Mouse (Mus musculus) MEL (cell line): ENCODE measurements around the gene Tapbpl.
"Not testable (repeated sequence)": the region's sequence is repeated elsewhere in the genome, so short reads cannot be mapped to it uniquely, and the experiment has no call there.

Experiments used
- CHD2 ChIP-seq: IDR thresholded peaks from 2 replicates; pipeline ENCODE4 v1.6.1; 2011; ENCODE audit warnings: low read length, improper control_type of control experiment
- CTCF ChIP-seq, 3 experiments: IDR thresholded peaks in 2 of 3; conservative IDR thresholded peaks in 1 of 3; 2 replicates each; pipeline ENCODE4 v1.5.1; 2011 to 2012; ENCODE audit warnings: low read length in 3 of 3, low read depth in 2 of 3, mild to moderate bottlenecking in 2 of 3, improper control_type of control experiment in 1 of 3, inconsistent platforms in 1 of 3, mixed read lengths in 1 of 3, moderate library complexity in 1 of 3; ENCODE audit not compliant: control insufficient read depth in 1 of 3, insufficient read depth in 1 of 3, poor library complexity in 1 of 3, severe bottlenecking in 1 of 3
- E2F4 ChIP-seq: IDR thresholded peaks from 2 replicates; pipeline ENCODE4 v1.6.1; 2011; ENCODE audit warnings: low read depth, low read length, improper control_type of control experiment, borderline replicate concordance
- ELF1 ChIP-seq: IDR thresholded peaks from 2 replicates; pipeline ENCODE4 v1.6.1; 2014; ENCODE audit warnings: low read depth, mild to moderate bottlenecking, inconsistent platforms, low read length, improper control_type of control experiment, moderate library complexity
- HCFC1 ChIP-seq: IDR thresholded peaks from 2 replicates; pipeline ENCODE4 v1.6.1; 2012; ENCODE audit warnings: low read depth, mild to moderate bottlenecking, inconsistent platforms, low read length, improper control_type of control experiment, moderate library complexity
- POLR2AphosphoS2 ChIP-seq: IDR thresholded peaks from 2 replicates; pipeline ENCODE4 v1.6.1; 2011; ENCODE audit warnings: low read length, improper control_type of control experiment
- SMC3 ChIP-seq: IDR thresholded peaks from 2 replicates; pipeline ENCODE4 v1.6.1; 2011; ENCODE audit warnings: low read depth, low read length, improper control_type of control experiment
- ZC3H11A ChIP-seq: IDR thresholded peaks from 2 replicates; pipeline ENCODE4 v1.6.1; 2012; ENCODE audit warnings: low read depth, mild to moderate bottlenecking, inconsistent platforms, low read length, improper control_type of control experiment
- ZMIZ1 ChIP-seq: IDR thresholded peaks from 2 replicates; pipeline ENCODE4 v1.6.1; 2012; ENCODE audit warnings: low read depth, mild to moderate bottlenecking, inconsistent platforms, low read length, improper control_type of control experiment, moderate library complexity

GRCm38 (mm10) chr6:125266600-125266999 is 34.9 kb upstream of the Tapbpl start:
- TF ChIP-seq CHD2, ELF1, E2F4, HCFC1, ZMIZ1, POLR2AphosphoS2, SMC3, ZC3H11A: not testable (repeated sequence)
- peak in 1 of 3 experiments; percentile 13; a peak in 1 of 6 replicates for TF ChIP-seq CTCF (IDR thresholded peaks at IDR 0.05 in 2 of 3, conservative IDR thresholded peaks at IDR 0.05 in 1 of 3; ENCODE audit: control insufficient read depth in 1 of 3, insufficient read depth in 1 of 3, low read depth in 2 of 3, low read length in 3 of 3, poor library complexity in 1 of 3, severe bottlenecking in 1 of 3)
